Mouse (Mus musculus) lung, adult 18-20 months (tissue): ENCODE results near the gene Dpy19l3.

Source experiments
- DNase-seq, 2 experiments: peaks; one replicate each; pipeline ENCODE4 v3.0.0; 2022; ENCODE audit warnings: mixed read lengths in 2 of 2

Dpy19l3 gene

GRCm38 (mm10) chr7:35747397-35747964 lies 6.8 kb downstream of the Dpy19l3 start:
- DNase-seq, result no peak

GRCm38 (mm10) chr7:35746686-35747396 lies 7.4 kb downstream of the Dpy19l3 start:
- DNase-seq, result no peak

- DNase-seq, result peak in 1 of 2 experiments; percentile 18
Measured at GRCm38 (mm10) chr7:35745281-35745702, 9.0 kb downstream of the Dpy19l3 start.

GRCm38 (mm10) chr7:35744771-35745170 lies 9.5 kb downstream of the Dpy19l3 start:
- no peak for DNase-seq

- DNase-seq, result no peak
Measured at GRCm38 (mm10) chr7:35742310-35742709, 11.9 kb downstream of the Dpy19l3 start.

GRCm38 (mm10) chr7:35741858-35742257 lies 12.4 kb downstream of the Dpy19l3 start:
- DNase-seq, result no peak

- peak; percentile 27 to 42 for DNase-seq
Measured at GRCm38 (mm10) chr7:35740489-35741230, 13.6 kb downstream of the Dpy19l3 start.

GRCm38 (mm10) chr7:35738871-35739270 lies 15.4 kb downstream of the Dpy19l3 start:
- no peak for DNase-seq

- DNase-seq, result no peak
Measured at GRCm38 (mm10) chr7:35733313-35734050, 20.8 kb downstream of the Dpy19l3 start.

- no peak for DNase-seq
Measured at GRCm38 (mm10) chr7:35732585-35733059, 21.6 kb downstream of the Dpy19l3 start.

- DNase-seq, result peak; percentile 23 to 37
Measured at GRCm38 (mm10) chr7:35729621-35730031, 24.6 kb downstream of the Dpy19l3 start.

- no peak for DNase-seq
Measured at GRCm38 (mm10) chr7:35728376-35728775, 25.9 kb downstream of the Dpy19l3 start.

GRCm38 (mm10) chr7:35723035-35723434 lies 31.2 kb downstream of the Dpy19l3 start:
- no peak for DNase-seq

- no peak for DNase-seq
Measured at GRCm38 (mm10) chr7:35718421-35719178, 35.7 kb downstream of the Dpy19l3 start.

- DNase-seq, result no peak
Measured at GRCm38 (mm10) chr7:35710366-35710765, 43.9 kb downstream of the Dpy19l3 start.

GRCm38 (mm10) chr7:35708101-35708500 lies 46.2 kb downstream of the Dpy19l3 start:
- DNase-seq, result no peak

GRCm38 (mm10) chr7:35699005-35699404 lies 55.2 kb downstream of the Dpy19l3 start:
- no peak for DNase-seq

GRCm38 (mm10) chr7:35698073-35698472 lies 56.2 kb downstream of the Dpy19l3 start:
- no peak for DNase-seq

GRCm38 (mm10) chr7:35692641-35693040 lies 61.6 kb downstream of the Dpy19l3 start:
- no peak for DNase-seq

GRCm38 (mm10) chr7:35692117-35692516 lies 62.1 kb downstream of the Dpy19l3 start:
- no peak for DNase-seq

GRCm38 (mm10) chr7:35688781-35689349 lies 65.4 kb downstream of the Dpy19l3 start:
- no peak for DNase-seq

GRCm38 (mm10) chr7:35688276-35688675 lies 66.0 kb downstream of the Dpy19l3 start:
- DNase-seq, result no peak
